Mouse (Mus musculus) thymus, postnatal 4 days (tissue): ENCODE measurements around the gene Mboat1.
A peak's percentile ranks its signal among the peaks of the same experiment; 100 is the strongest.

Experiments
- DNase-seq: peaks from one replicate; pipeline ENCODE4 v3.0.0; 2021

The Mboat1 gene

GRCm38 (mm10) chr13:30186456-30186855 lies 50.2 kb downstream of the Mboat1 start:
- no peak for DNase-seq

GRCm38 (mm10) chr13:30192031-30192716 lies 55.9 kb downstream of the Mboat1 start:
- DNase-seq = peak; percentile 22

GRCm38 (mm10) chr13:30193363-30193762 lies 57.1 kb downstream of the Mboat1 start:
- DNase-seq = peak; percentile 36

GRCm38 (mm10) chr13:30194834-30195233 lies 58.5 kb downstream of the Mboat1 start:
- no peak for DNase-seq

GRCm38 (mm10) chr13:30196661-30197060 lies 60.4 kb downstream of the Mboat1 start:
- DNase-seq = no peak

GRCm38 (mm10) chr13:30198101-30198570 lies 61.8 kb downstream of the Mboat1 start:
- peak; percentile 20 for DNase-seq

GRCm38 (mm10) chr13:30199821-30200220 lies 63.5 kb downstream of the Mboat1 start:
- DNase-seq = no peak

GRCm38 (mm10) chr13:30200737-30201136 lies 64.4 kb downstream of the Mboat1 start:
- DNase-seq = no peak

- no peak for DNase-seq
Observed at GRCm38 (mm10) chr13:30203018-30203417, 66.7 kb downstream of the Mboat1 start.

- DNase-seq = no peak
Observed at GRCm38 (mm10) chr13:30208176-30208575, 71.9 kb downstream of the Mboat1 start.

- no peak for DNase-seq
Observed at GRCm38 (mm10) chr13:30213276-30213675, 77.0 kb downstream of the Mboat1 start.

GRCm38 (mm10) chr13:30217588-30218371 lies 81.5 kb downstream of the Mboat1 start:
- DNase-seq = no peak

- no peak for DNase-seq
Observed at GRCm38 (mm10) chr13:30219597-30219996, 83.3 kb downstream of the Mboat1 start.

GRCm38 (mm10) chr13:30221316-30221715 lies 85.0 kb downstream of the Mboat1 start:
- DNase-seq = no peak

- no peak for DNase-seq
Observed at GRCm38 (mm10) chr13:30224114-30224513, 87.8 kb downstream of the Mboat1 start.

GRCm38 (mm10) chr13:30224659-30225058 lies 88.4 kb downstream of the Mboat1 start:
- DNase-seq = no peak

GRCm38 (mm10) chr13:30228762-30229161 lies 92.5 kb downstream of the Mboat1 start:
- no peak for DNase-seq

GRCm38 (mm10) chr13:30229625-30230139 lies 93.4 kb downstream of the Mboat1 start:
- no peak for DNase-seq

- no peak for DNase-seq
Observed at GRCm38 (mm10) chr13:30235056-30235750, 98.9 kb downstream of the Mboat1 start.

GRCm38 (mm10) chr13:30239396-30239795 lies 103.1 kb downstream of the Mboat1 start:
- no peak for DNase-seq

- DNase-seq = no peak
Observed at GRCm38 (mm10) chr13:30245573-30245972, 109.3 kb downstream of the Mboat1 start.

GRCm38 (mm10) chr13:30250341-30250905 lies 114.1 kb downstream of the Mboat1 start:
- DNase-seq = no peak

GRCm38 (mm10) chr13:30251431-30251830 lies 115.1 kb downstream of the Mboat1 start:
- DNase-seq = no peak
